Mouse (Mus musculus) small intestine, adult 2 months (tissue): ENCODE measurements around the gene Glis3.

ENCODE experiments used
- CTCF ChIP-seq: fragments of 200-500 bp; IDR thresholded peaks from 2 replicates; pipeline ENCODE4 v1.5.1; 2012; ENCODE audit warnings: low read depth, mild to moderate bottlenecking, control low read depth, inconsistent platforms, low read length, moderate library complexity, mixed read lengths; ENCODE audit not compliant: insufficient replicate concordance, insufficient read length; ENCODE audit errors: extremely low read depth
- POLR2A ChIP-seq: fragments of 200-500 bp; IDR thresholded peaks from 2 replicates; pipeline ENCODE4 v1.6.1; 2012; ENCODE audit warnings: low read depth, mild to moderate bottlenecking, control low read depth, inconsistent platforms, low read length, moderate library complexity

GRCm38 (mm10) chr19:28258907-28259675 lies 420.8 kb downstream of the Glis3 start:
- TF ChIP-seq POLR2A: no peak
- TF ChIP-seq CTCF: no peak
